ENCODE assay signal across 18 mouse cellular contexts in the genomic region with DNA sequence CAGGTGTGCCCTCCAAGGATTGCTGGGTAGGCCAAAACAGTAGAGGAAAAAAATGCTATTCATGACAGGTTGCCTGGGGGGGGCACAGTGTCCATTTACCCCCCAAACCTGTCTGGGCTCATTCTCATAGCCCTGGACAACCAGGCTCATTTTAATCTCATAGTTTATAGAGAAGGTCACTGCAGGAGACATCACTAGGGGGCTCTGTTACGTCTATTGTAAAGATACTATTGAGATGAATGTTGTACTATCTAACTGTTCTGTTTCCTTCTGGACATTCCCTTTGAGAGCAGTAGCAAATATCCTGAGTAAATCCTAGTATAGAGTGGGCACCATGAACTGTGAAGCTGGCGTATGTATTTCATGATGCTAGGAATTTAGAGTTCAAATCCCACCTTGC. TPM values are rescaled to one million over a fixed set of nuclear protein-coding genes. Genes with fewer than 3 reads are reported as not detected.
A peak's percentile ranks its signal among the peaks of the same experiment; 100 is the strongest.
DNase-seq lines count a peak whose midpoint lies in the region; ATAC-seq and TF ChIP-seq lines count a peak whose summit lies in the region.
"Had no signal": no experiment of that assay in that cellular context is flagged by ENCODE, and none has a peak within 500 bp of the region (broad histone marks: within the 10 kb centered on the region; RNA-seq: fewer than 3 reads in every experiment).

No protein-coding gene starts in this region.

- no peak overlapping the region for H3K9ac ChIP-seq in heart, adult 2 months (ENCODE audit: low read depth, low read length)
- no peak overlapping the region for H3K9ac ChIP-seq in lung, embryonic 14.5 days
- H3K9ac ChIP-seq: heart, embryonic 15.5 days; liver, embryonic 13.5 days; midbrain, embryonic 15.5 days had no signal

- 62% methylated on average over 2 of the region's 2 CpGs for WGBS in heart, adult 2 months
- WGBS in lung, embryonic 14.5 days: 59% methylated on average over 2 of the region's 2 CpGs

- H3K27ac ChIP-seq in heart, adult 2 months: no peak overlapping the region
- H3K27ac ChIP-seq in lung, embryonic 14.5 days (ENCODE audit: low read depth): no peak overlapping the region
- H3K27ac ChIP-seq: heart, embryonic 15.5 days; liver, embryonic 13.5 days; macrophage; midbrain, embryonic 15.5 days had no signal

- TF ChIP-seq CTCF in heart, adult 2 months (IDR thresholded peaks at IDR 0.05): peak; percentile 43
- 0 out of 2 replicates have a peak, but pooled peaks have one; percentile 6 for TF ChIP-seq CTCF in lung, embryonic 14.5 days (IDR thresholded peaks at IDR 0.05; ENCODE audit: low read depth)

- no peaks in the 10 kb centered on the region for H3K36me3 ChIP-seq in heart, adult 2 months (ENCODE audit: control insufficient read depth, insufficient read depth, low read length)
- no peaks in the 10 kb centered on the region for H3K36me3 ChIP-seq in lung, embryonic 14.5 days (ENCODE audit: insufficient read depth)
- H3K36me3 ChIP-seq: heart, embryonic 15.5 days; liver, embryonic 13.5 days; midbrain, embryonic 15.5 days had no signal

- H3K9me3 ChIP-seq in lung, embryonic 14.5 days (ENCODE audit: low read depth, low read length): no peaks in the 10 kb centered on the region
- H3K9me3 ChIP-seq: heart, embryonic 15.5 days; liver, embryonic 13.5 days; midbrain, embryonic 15.5 days had no signal

- no peak overlapping the region for H3K4me2 ChIP-seq in lung, embryonic 14.5 days
- H3K4me2 ChIP-seq: heart, embryonic 15.5 days; liver, embryonic 13.5 days; midbrain, embryonic 15.5 days had no signal

- no peak for TF ChIP-seq POLR2A in heart, adult 2 months (IDR thresholded peaks at IDR 0.05; ENCODE audit: insufficient read depth, low read depth, low read length)

- no peak for DNase-seq in heart, adult 2 months
- no peak for DNase-seq in heart, adult 8-10 months (ENCODE audit: low spot score)
- peak; percentile 13 for DNase-seq in lung, embryonic 14.5 days
- no peak for DNase-seq in lung, postnatal 14 days
- DNase-seq in 3T3-L1 (ENCODE audit: low read depth, low spot score) (peak; percentile 23), MN1 (ENCODE audit: low spot score) (peak; percentile 17)
- no peak for DNase-seq in urinary bladder, postnatal 36 days (ENCODE audit: low spot score in 2 of 2)
- DNase-seq: adrenal gland, postnatal 10 days; cerebellum, adult 11 months; cerebellum, postnatal 25 days; heart, adult 11 months; kidney, adult 8-10 months; kidney, postnatal 4 days; liver, embryonic 13.5 days had no signal

- intact Hi-C loops in heart, adult 2 months (cut with DNase I): loop anchor here (2.0 to 5.0 kb wide), 3 partner anchors 211 to 289 kb away; no protein-coding TSS in a partner anchor

- no peak overlapping the region for H3K4me3 ChIP-seq in heart, adult 2 months
- no peak overlapping the region for H3K4me3 ChIP-seq in lung, embryonic 14.5 days (ENCODE audit: low read depth, low read length)
- H3K4me3 ChIP-seq: heart, embryonic 15.5 days; liver, embryonic 13.5 days; midbrain, embryonic 15.5 days had no signal

- no peak for TF ChIP-seq EP300 in heart, adult 2 months (IDR thresholded peaks at IDR 0.05; ENCODE audit: insufficient read depth, low read depth, low read length)

- ATAC-seq in lung, embryonic 14.5 days (ENCODE audit: insufficient read depth): no peak
- ATAC-seq: forebrain, embryonic 14.5 days; midbrain, embryonic 15.5 days had no signal

- H3K4me1 ChIP-seq in heart, adult 2 months (ENCODE audit: control insufficient read depth, insufficient read depth, low read length): no peaks in the 10 kb centered on the region
- no peaks in the 10 kb centered on the region for H3K4me1 ChIP-seq in lung, embryonic 14.5 days (ENCODE audit: insufficient read depth)

- H3K79me2 ChIP-seq in heart, adult 2 months (replicated peaks; ENCODE audit: control insufficient read depth, insufficient read depth, low read length): no peaks in the 10 kb centered on the region

- H3K27me3 ChIP-seq in heart, adult 2 months (ENCODE audit: control insufficient read depth, insufficient read depth, low read length): no peaks in the 10 kb centered on the region
- no peaks in the 10 kb centered on the region for H3K27me3 ChIP-seq in lung, embryonic 14.5 days (ENCODE audit: insufficient read depth, low read length)
- H3K27me3 ChIP-seq: heart, embryonic 15.5 days; midbrain, embryonic 15.5 days had no signal

RNA-seq across cellular contexts. Expression of a gene that starts 5.0 kb away (rescaled TPM):
- 10 to 100 TPM; 17.6 to 19.3 TPM for total RNA-seq in heart, adult 2 months (2021)
- polyA plus RNA-seq in heart, adult 2 months (2012; rRNA removed): 5.9 and 10.2 TPM in 2 replicates
- total RNA-seq in heart, adult 8-10 months (2022): 10 to 100 TPM; 16.7 to 20.3 (median 17.8) TPM
- polyA plus RNA-seq in lung, embryonic 14.5 days (2014; fragmentation: Nextera tagmentation; extraction: Ambion mirVana): 8.2 and 9.9 TPM in 2 replicates

Comparison
In these comparisons a context has a peak if more than half of its experiments do, and no peak if none do; other contexts are left out.
1. DNase-seq: peak in lung, embryonic 14.5 days (single experiment), 3T3-L1 (single experiment) and MN1 (single experiment); none in heart, adult 2 months (0 of 2), heart, adult 8-10 months (single experiment), lung, postnatal 14 days (single experiment) and urinary bladder, postnatal 36 days (0 of 2).